Mouse (Mus musculus): ENCODE results near the gene Ran. TPM values are rescaled to one million over a fixed set of nuclear protein-coding genes. Genes with fewer than 3 reads are reported as not detected.
A peak's percentile ranks its signal among the peaks of the same experiment; 100 is the strongest.

Gene Ran
- polyA plus RNA-seq, 1 experiment from 2014 or later = 437 TPM

DNA sequence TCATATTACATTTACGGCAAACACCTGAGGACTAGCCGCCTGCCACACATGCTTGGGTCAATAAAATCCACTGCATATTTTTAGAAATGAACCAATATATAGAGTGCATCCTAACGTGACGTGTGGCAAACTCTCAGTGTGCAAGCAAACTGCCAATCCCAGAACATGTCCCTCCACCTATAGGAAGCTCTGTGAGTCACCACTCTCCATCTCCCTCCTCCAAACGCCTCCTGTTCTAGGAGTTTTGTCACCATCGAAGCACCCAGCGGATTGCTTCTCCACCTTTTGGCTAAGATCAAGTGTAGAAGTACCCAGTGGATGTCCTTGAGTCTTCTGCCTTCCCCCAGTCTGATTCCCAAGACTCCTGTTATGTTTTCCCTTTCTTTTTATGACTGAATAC is 17.9 kb downstream of the Ran start:
- H3K9me3 ChIP-seq (replicated peaks) = no peaks in the 10 kb centered on the region
- 75% methylated on average over 7 of the region's 7 CpGs for WGBS
- H3K27ac ChIP-seq (replicated peaks) = no peak overlapping the region
- no peaks in the 10 kb centered on the region for H3K4me1 ChIP-seq
- no peak overlapping the region for H3K4me2 ChIP-seq (replicated peaks)
- no peak for ATAC-seq (ENCODE audit: insufficient number of reproducible peaks, low FRiP score, low TSS enrichment, low read depth)
- no peak overlapping the region for H3K9ac ChIP-seq
- H3K4me3 ChIP-seq (replicated peaks) = no peak overlapping the region
- H3K36me3 ChIP-seq = no peaks in the 10 kb centered on the region
- no peaks in the 10 kb centered on the region for H3K27me3 ChIP-seq

DNA sequence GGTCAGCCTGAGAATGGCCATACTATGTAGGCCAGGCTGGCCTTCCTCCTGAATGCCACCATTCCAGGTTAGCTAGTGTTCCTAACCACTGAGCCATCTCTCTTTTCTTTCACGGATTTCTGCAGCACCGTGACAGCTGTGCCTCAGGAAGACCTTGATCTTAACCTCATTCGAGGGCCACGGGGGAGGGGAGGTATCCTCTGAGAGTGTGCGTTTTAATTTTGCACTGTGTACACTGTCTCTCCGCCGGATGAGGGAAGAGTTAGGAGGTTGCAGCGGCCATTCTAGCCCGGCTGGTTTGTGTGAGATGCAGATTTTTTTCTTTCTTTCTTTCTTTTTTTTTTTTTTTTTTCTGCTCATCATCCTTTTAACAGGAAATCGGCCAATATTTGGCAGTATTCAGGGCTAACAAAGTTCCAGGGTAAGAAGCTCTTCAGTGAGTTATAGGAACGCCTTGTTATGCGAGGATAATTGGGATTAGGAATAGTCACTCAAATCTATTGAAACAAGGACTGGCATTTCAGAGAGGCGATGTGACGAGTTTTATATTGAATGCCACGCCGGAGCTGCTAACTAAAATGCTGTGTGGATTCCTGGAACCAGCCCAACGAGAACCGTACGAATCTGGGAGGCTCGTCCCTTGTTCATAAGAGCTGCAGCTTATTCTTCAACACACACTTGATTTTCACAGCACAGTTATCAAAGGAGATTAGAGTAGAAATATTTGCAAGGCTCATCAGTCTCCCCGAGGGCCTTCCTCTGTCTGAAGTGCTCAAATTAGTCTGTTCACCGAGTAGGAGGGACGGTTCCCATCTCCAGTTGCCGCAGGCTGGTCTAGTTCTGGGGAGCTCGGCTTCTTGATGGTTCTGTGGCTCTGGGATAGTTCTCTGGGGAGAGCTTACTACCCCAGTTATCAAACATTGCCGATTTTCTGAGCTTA is 26.0 kb downstream of the Ran start:
- Histone ChIP-seq H3K9ac (no peak overlapping the region), H3K4me2 (replicated peaks) (no peak overlapping the region), H3K4me1 (peaks cover 7% of the 10 kb centered on the region; the same call in 1 of the 2 replicates), H3K9me3 (replicated peaks) (no peaks in the 10 kb centered on the region), H3K4me3 (replicated peaks) (no peak overlapping the region), H3K27me3 (no peaks in the 10 kb centered on the region), H3K36me3 (no peaks in the 10 kb centered on the region), H3K27ac (replicated peaks) (no peak overlapping the region)
- ATAC-seq (ENCODE audit: insufficient number of reproducible peaks, low FRiP score, low TSS enrichment, low read depth) = no peak
- WGBS = 30% methylated on average over 26 of the region's 26 CpGs

GRCm38 (mm10) chr5:129049372-129049771 is 29.5 kb downstream of the Ran start:
- 68% methylated on average over 9 of the region's 9 CpGs for WGBS
- Histone ChIP-seq H3K36me3 (no peaks in the 10 kb centered on the region), H3K4me3 (replicated peaks) (no peak overlapping the region), H3K9me3 (replicated peaks) (no peaks in the 10 kb centered on the region), H3K9ac (no peak overlapping the region), H3K4me1 (peaks cover 7% of the 10 kb centered on the region; the same call in 1 of the 2 replicates), H3K27me3 (no peaks in the 10 kb centered on the region), H3K27ac (replicated peaks) (no peak overlapping the region), H3K4me2 (replicated peaks) (no peak overlapping the region)
- ATAC-seq (ENCODE audit: insufficient number of reproducible peaks, low FRiP score, low TSS enrichment, low read depth) = no peak

DNA sequence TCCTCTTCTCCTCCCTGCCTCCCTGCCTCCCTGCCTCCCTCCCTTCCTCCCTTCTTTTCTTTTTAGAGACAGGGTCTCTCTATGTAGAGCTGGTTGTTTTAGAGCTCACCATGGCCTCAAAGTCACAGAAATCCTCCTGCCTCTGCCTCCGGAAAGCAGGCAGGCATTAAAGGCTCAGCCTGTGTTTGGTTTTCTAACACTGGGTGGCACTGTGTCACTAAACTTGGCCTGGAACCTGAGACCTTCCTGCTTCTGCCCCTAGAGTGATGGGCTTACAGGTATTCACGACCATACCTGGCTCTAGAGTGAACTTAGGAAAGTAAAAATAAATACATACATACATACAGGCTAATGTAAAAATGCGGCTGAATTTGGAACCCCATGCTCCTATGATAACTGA is 32.0 kb downstream of the Ran start:
- H3K4me1 ChIP-seq = no peaks in the 10 kb centered on the region
- no peak for ATAC-seq (ENCODE audit: insufficient number of reproducible peaks, low FRiP score, low TSS enrichment, low read depth)
- H3K9ac ChIP-seq = no peak overlapping the region
- H3K27ac ChIP-seq (replicated peaks) = no peak overlapping the region
- no peak overlapping the region for H3K4me2 ChIP-seq (replicated peaks)
- no peaks in the 10 kb centered on the region for H3K36me3 ChIP-seq
- no peak overlapping the region for H3K4me3 ChIP-seq (replicated peaks)
- 86% methylated on average over 3 of the region's 3 CpGs for WGBS
- no peaks in the 10 kb centered on the region for H3K27me3 ChIP-seq
- no peaks in the 10 kb centered on the region for H3K9me3 ChIP-seq (replicated peaks)

DNA sequence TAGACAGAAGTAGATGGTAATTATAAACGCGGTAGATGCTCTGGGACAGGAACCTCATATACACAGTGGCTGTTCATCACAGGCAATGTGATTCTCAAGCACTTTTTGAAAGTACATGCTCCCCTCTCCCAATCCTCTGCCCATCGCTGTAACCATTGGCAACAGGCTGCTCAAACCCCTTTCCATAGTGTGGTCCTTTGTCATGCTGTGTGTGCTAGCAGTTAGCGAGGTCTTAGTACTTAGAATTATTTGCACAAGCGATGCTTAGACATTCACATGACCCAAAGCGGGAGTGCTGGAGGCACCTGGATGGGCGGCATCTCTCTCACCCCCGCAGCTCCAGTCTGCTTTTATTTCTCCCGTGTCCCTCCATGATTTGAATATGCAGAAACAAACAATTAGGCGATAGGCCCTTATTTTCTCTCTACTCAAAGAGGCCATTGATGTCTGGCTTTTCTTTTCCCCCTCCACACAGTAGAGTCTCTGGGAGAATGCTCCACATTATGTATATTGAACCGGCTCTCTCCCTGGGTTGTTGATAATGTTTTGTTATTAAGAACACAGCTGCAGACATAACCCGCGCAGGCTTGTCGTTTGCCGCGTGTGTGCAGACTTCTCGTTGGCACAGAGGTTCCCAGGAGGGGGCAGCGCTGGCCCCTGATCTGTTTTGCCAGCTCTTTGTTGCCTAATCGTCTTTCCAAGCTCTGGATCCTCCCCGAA is 32.9 kb downstream of the Ran start:
- H3K4me2 ChIP-seq (replicated peaks) = no peak overlapping the region

DNA sequence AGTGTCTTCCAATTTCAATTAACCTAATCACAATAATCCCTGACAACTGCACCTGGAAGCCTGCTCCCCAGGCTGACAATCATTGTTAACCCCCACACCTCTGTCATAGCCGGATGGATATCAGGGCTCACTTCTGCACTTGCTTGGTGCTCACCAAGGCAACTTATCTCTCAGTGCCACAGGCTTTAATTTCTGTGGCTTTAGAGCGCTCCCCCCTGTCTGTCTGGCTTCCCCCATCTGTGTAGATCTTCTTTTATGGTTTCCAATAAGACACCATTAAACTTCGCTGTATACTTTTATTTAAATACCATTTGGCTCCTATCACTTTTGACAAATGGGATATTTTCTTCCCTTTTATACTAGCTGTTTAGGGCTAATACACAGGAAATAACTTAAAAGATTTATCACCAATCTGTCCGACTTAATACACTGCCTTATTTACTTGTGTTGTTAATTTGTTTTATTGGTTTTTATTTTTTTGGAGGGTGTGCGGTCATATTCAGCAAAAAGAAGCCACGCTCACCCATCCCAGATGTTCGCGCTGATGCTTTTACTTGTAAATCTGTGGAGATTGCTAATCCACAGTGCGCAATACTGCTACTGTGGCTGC is 34.9 kb downstream of the Ran start:
- H3K9ac ChIP-seq = no peak overlapping the region
- H3K27ac ChIP-seq (replicated peaks) = no peak overlapping the region
- H3K4me2 ChIP-seq (replicated peaks) = no peak overlapping the region
- WGBS = 78% methylated on average over 9 of the region's 9 CpGs
- H3K36me3 ChIP-seq = no peaks in the 10 kb centered on the region
- ATAC-seq (ENCODE audit: insufficient number of reproducible peaks, low FRiP score, low TSS enrichment, low read depth) = no peak
- H3K4me1 ChIP-seq = no peaks in the 10 kb centered on the region
- no peaks in the 10 kb centered on the region for H3K27me3 ChIP-seq
- H3K4me3 ChIP-seq (replicated peaks) = no peak overlapping the region
- no peaks in the 10 kb centered on the region for H3K9me3 ChIP-seq (replicated peaks)

More for the DNA sequence above, 32.9 kb downstream of the Ran start:
- no peak for ATAC-seq (ENCODE audit: insufficient number of reproducible peaks, low FRiP score, low TSS enrichment, low read depth)
- Histone ChIP-seq H3K4me1 (no peaks in the 10 kb centered on the region), H3K9me3 (replicated peaks) (no peaks in the 10 kb centered on the region), H3K36me3 (no peaks in the 10 kb centered on the region), H3K27ac (replicated peaks) (no peak overlapping the region), H3K4me3 (replicated peaks) (no peak overlapping the region), H3K27me3 (no peaks in the 10 kb centered on the region), H3K9ac (no peak overlapping the region)
- WGBS = 29% methylated on average over 20 of the region's 20 CpGs

GRCm38 (mm10) chr5:129059116-129059515 is 39.2 kb downstream of the Ran start:
- no peak overlapping the region for H3K4me3 ChIP-seq (replicated peaks)
- H3K9ac ChIP-seq = no peak overlapping the region
- no peak overlapping the region for H3K27ac ChIP-seq (replicated peaks)
- no peak overlapping the region for H3K4me2 ChIP-seq (replicated peaks)
- no peak for ATAC-seq (ENCODE audit: insufficient number of reproducible peaks, low FRiP score, low TSS enrichment, low read depth)
- peaks cover 10% of the 10 kb centered on the region for H3K4me1 ChIP-seq
- no peaks in the 10 kb centered on the region for H3K9me3 ChIP-seq (replicated peaks)
- 79% methylated on average over 3 of the region's 3 CpGs for WGBS
- no peaks in the 10 kb centered on the region for H3K27me3 ChIP-seq
- H3K36me3 ChIP-seq = no peaks in the 10 kb centered on the region

GRCm38 (mm10) chr5:129061579-129061978 is 41.7 kb downstream of the Ran start:
- no peaks in the 10 kb centered on the region for H3K9me3 ChIP-seq (replicated peaks)
- no peak overlapping the region for H3K4me3 ChIP-seq (replicated peaks)
- 16% methylated on average over 13 of the region's 13 CpGs for WGBS
- no peak overlapping the region for H3K4me2 ChIP-seq (replicated peaks)
- peaks cover 10% of the 10 kb centered on the region for H3K4me1 ChIP-seq
- ATAC-seq (ENCODE audit: insufficient number of reproducible peaks, low FRiP score, low TSS enrichment, low read depth) = no peak
- no peaks in the 10 kb centered on the region for H3K36me3 ChIP-seq
- no peak overlapping the region for H3K27ac ChIP-seq (replicated peaks)
- no peaks in the 10 kb centered on the region for H3K27me3 ChIP-seq
- no peak overlapping the region for H3K9ac ChIP-seq

- WGBS = 10% methylated on average over 21 of the region's 21 CpGs
- H3K4me1 ChIP-seq = peaks cover 10% of the 10 kb centered on the region
- H3K36me3 ChIP-seq = no peaks in the 10 kb centered on the region
- no peaks in the 10 kb centered on the region for H3K27me3 ChIP-seq
- no peak overlapping the region for H3K27ac ChIP-seq (replicated peaks)
- H3K4me3 ChIP-seq (replicated peaks) = peak overlapping the region; percentile 25
- peak overlapping the region; percentile 48 for H3K4me2 ChIP-seq (replicated peaks)
- no peaks in the 10 kb centered on the region for H3K9me3 ChIP-seq (replicated peaks)
- no peak overlapping the region for H3K9ac ChIP-seq
- ATAC-seq (ENCODE audit: insufficient number of reproducible peaks, low FRiP score, low TSS enrichment, low read depth) = no peak
These were observed 43.3 kb downstream of the Ran start for GRCm38 (mm10) chr5:129063037-129063791.

DNA sequence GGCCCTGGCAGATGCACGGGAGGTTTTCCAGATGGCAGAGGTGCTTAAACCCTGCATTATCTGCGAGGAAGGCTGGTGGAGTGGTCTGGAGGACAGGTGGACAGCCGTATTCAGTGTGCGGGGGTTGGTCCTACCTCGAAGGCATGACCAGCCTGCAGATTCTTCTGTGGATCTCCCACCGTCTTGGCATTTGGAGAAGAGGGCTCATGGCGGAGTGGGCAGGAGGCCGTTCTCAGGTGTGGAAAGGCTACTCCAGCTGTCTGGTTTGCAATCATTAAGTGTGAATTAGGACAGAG is 43.9 kb downstream of the Ran start:
- H3K27me3 ChIP-seq = no peaks in the 10 kb centered on the region
- H3K9ac ChIP-seq = no peak overlapping the region
- ATAC-seq (ENCODE audit: insufficient number of reproducible peaks, low FRiP score, low TSS enrichment, low read depth) = no peak
- H3K4me1 ChIP-seq = peaks cover 10% of the 10 kb centered on the region
- 53% methylated on average over 8 of the region's 8 CpGs for WGBS
- no peak overlapping the region for H3K27ac ChIP-seq (replicated peaks)
- no peaks in the 10 kb centered on the region for H3K9me3 ChIP-seq (replicated peaks)
- H3K4me3 ChIP-seq (replicated peaks) = peak overlapping the region; percentile 25
- H3K4me2 ChIP-seq (replicated peaks) = peak overlapping the region; percentile 48
- no peaks in the 10 kb centered on the region for H3K36me3 ChIP-seq

DNA sequence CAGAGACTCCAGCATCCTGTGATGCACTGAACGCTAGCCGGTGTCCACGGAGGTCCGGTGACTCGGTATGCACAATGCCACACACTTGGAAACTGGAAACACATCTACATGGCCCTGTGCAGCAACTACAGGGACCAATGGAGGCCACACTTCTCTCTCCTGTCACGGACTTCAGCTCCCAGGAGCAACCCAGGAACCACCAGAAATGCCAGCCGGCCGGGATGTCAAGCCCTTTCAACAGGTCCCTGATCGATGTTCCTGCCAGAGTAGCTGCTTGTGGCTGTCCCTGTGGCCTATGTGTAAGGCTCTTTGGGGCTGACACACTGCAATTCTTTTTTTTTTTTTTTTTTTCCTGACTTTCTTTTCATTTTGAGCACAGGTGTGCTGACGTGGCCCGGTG is 44.3 kb downstream of the Ran start:
- H3K27me3 ChIP-seq = no peaks in the 10 kb centered on the region
- no peak overlapping the region for H3K27ac ChIP-seq (replicated peaks)
- H3K36me3 ChIP-seq = no peaks in the 10 kb centered on the region
- H3K9ac ChIP-seq = no peak overlapping the region
- WGBS = 73% methylated on average over 11 of the region's 11 CpGs
- no peaks in the 10 kb centered on the region for H3K9me3 ChIP-seq (replicated peaks)
- no peak overlapping the region for H3K4me3 ChIP-seq (replicated peaks)
- peaks cover 10% of the 10 kb centered on the region for H3K4me1 ChIP-seq
- no peak overlapping the region for H3K4me2 ChIP-seq (replicated peaks)
- ATAC-seq (ENCODE audit: insufficient number of reproducible peaks, low FRiP score, low TSS enrichment, low read depth) = no peak
